Mouse (Mus musculus): ENCODE data around the gene Dchs1. TPM values are rescaled to one million over a fixed set of nuclear protein-coding genes. Genes with fewer than 3 reads are reported as not detected.

The Dchs1 gene
- polyA plus RNA-seq, 1 experiment = 1.0 TPM

GRCm38 (mm10) chr7:105791147-105791546 is 3.7 kb upstream of the Dchs1 start:
- 0 out of 2 replicates have a peak, but pooled peaks cover 2% of the 10 kb centered on the region for H3K4me1 ChIP-seq (ENCODE audit: control insufficient read depth, insufficient read depth, low read length)
- H3K4me3 ChIP-seq (ENCODE audit: insufficient read depth, low read length) = no peak overlapping the region
- TF ChIP-seq CTCF (IDR thresholded peaks at IDR 0.05; ENCODE audit: low read depth, low read length) = no peak
- TF ChIP-seq POLR2A (IDR thresholded peaks at IDR 0.05; ENCODE audit: borderline replicate concordance, low read depth, low read length) = no peak
- H3K27ac ChIP-seq (ENCODE audit: insufficient read depth, low read depth, low read length) = no peak overlapping the region

GRCm38 (mm10) chr7:105786506-105787284 is 759 bp downstream of the Dchs1 start:
- Histone ChIP-seq H3K4me3 (ENCODE audit: insufficient read depth, low read length) (no peak overlapping the region), H3K27ac (ENCODE audit: insufficient read depth, low read depth, low read length) (no peak overlapping the region)

GRCm38 (mm10) chr7:105784556-105784955 is 2.9 kb downstream of the Dchs1 start:
- H3K4me1 ChIP-seq (ENCODE audit: control insufficient read depth, insufficient read depth, low read length) = peaks cover 5% of the 10 kb centered on the region
- no peak for TF ChIP-seq CTCF (IDR thresholded peaks at IDR 0.05; ENCODE audit: low read depth, low read length)
- TF ChIP-seq POLR2A (IDR thresholded peaks at IDR 0.05; ENCODE audit: borderline replicate concordance, low read depth, low read length) = no peak
- no peak overlapping the region for H3K4me3 ChIP-seq (ENCODE audit: insufficient read depth, low read length)
- H3K27ac ChIP-seq (ENCODE audit: insufficient read depth, low read depth, low read length) = no peak overlapping the region

More at GRCm38 (mm10) chr7:105786506-105787284, 759 bp downstream of the Dchs1 start:
- H3K4me1 ChIP-seq (ENCODE audit: control insufficient read depth, insufficient read depth, low read length) = no peaks in the 10 kb centered on the region
- TF ChIP-seq CTCF (IDR thresholded peaks at IDR 0.05; ENCODE audit: low read depth, low read length) (no peak), POLR2A (IDR thresholded peaks at IDR 0.05; ENCODE audit: borderline replicate concordance, low read depth, low read length) (no peak)

- Histone ChIP-seq H3K4me3 (ENCODE audit: insufficient read depth, low read length) (no peak overlapping the region), H3K4me1 (ENCODE audit: control insufficient read depth, insufficient read depth, low read length) (peaks cover 10% of the 10 kb centered on the region), H3K27ac (ENCODE audit: insufficient read depth, low read depth, low read length) (no peak overlapping the region)
- TF ChIP-seq CTCF (IDR thresholded peaks at IDR 0.05; ENCODE audit: low read depth, low read length) = no peak
Observed at GRCm38 (mm10) chr7:105783861-105784260, 3.6 kb downstream of the Dchs1 start.

- peak overlapping the region; percentile 16 for H3K4me3 ChIP-seq (ENCODE audit: insufficient read depth, low read length)
- peaks cover 27% of the 10 kb centered on the region for H3K4me1 ChIP-seq (ENCODE audit: control insufficient read depth, insufficient read depth, low read length)
- peak overlapping the region; percentile 88 for H3K27ac ChIP-seq (ENCODE audit: insufficient read depth, low read depth, low read length)
- TF ChIP-seq POLR2A (IDR thresholded peaks at IDR 0.05; ENCODE audit: borderline replicate concordance, low read depth, low read length) (no peak), CTCF (IDR thresholded peaks at IDR 0.05; ENCODE audit: low read depth, low read length) (no peak)
Observed at GRCm38 (mm10) chr7:105778553-105779265, 8.7 kb downstream of the Dchs1 start.

GRCm38 (mm10) chr7:105777797-105778552 is 9.5 kb downstream of the Dchs1 start:
- TF ChIP-seq POLR2A (IDR thresholded peaks at IDR 0.05; ENCODE audit: borderline replicate concordance, low read depth, low read length) (no peak), CTCF (IDR thresholded peaks at IDR 0.05; ENCODE audit: low read depth, low read length) (no peak)
- Histone ChIP-seq H3K4me3 (ENCODE audit: insufficient read depth, low read length) (peak overlapping the region; percentile 32), H3K4me1 (ENCODE audit: control insufficient read depth, insufficient read depth, low read length) (peaks cover 27% of the 10 kb centered on the region), H3K27ac (ENCODE audit: insufficient read depth, low read depth, low read length) (peak overlapping the region; percentile 88)

- peaks cover 27% of the 10 kb centered on the region for H3K4me1 ChIP-seq (ENCODE audit: control insufficient read depth, insufficient read depth, low read length)
- H3K27ac ChIP-seq (ENCODE audit: insufficient read depth, low read depth, low read length) = peak overlapping the region; percentile 88
- H3K4me3 ChIP-seq (ENCODE audit: insufficient read depth, low read length) = no peak overlapping the region
- TF ChIP-seq POLR2A (IDR thresholded peaks at IDR 0.05; ENCODE audit: borderline replicate concordance, low read depth, low read length) (no peak), CTCF (IDR thresholded peaks at IDR 0.05; ENCODE audit: low read depth, low read length) (no peak)
Observed at GRCm38 (mm10) chr7:105777316-105777715, 10.1 kb downstream of the Dchs1 start.

GRCm38 (mm10) chr7:105776026-105776425 is 11.4 kb downstream of the Dchs1 start:
- Histone ChIP-seq H3K4me1 (ENCODE audit: control insufficient read depth, insufficient read depth, low read length) (peaks cover 30% of the 10 kb centered on the region), H3K4me3 (ENCODE audit: insufficient read depth, low read length) (no peak overlapping the region), H3K27ac (ENCODE audit: insufficient read depth, low read depth, low read length) (no peak overlapping the region)
- TF ChIP-seq POLR2A (IDR thresholded peaks at IDR 0.05; ENCODE audit: borderline replicate concordance, low read depth, low read length) = no peak
- TF ChIP-seq CTCF (IDR thresholded peaks at IDR 0.05; ENCODE audit: low read depth, low read length) = no peak

GRCm38 (mm10) chr7:105774661-105775060 is 12.8 kb downstream of the Dchs1 start:
- peaks cover 31% of the 10 kb centered on the region for H3K4me1 ChIP-seq (ENCODE audit: control insufficient read depth, insufficient read depth, low read length)
- H3K27ac ChIP-seq (ENCODE audit: insufficient read depth, low read depth, low read length) = no peak overlapping the region
- no peak overlapping the region for H3K4me3 ChIP-seq (ENCODE audit: insufficient read depth, low read length)
- no peak for TF ChIP-seq POLR2A (IDR thresholded peaks at IDR 0.05; ENCODE audit: borderline replicate concordance, low read depth, low read length)
- no peak for TF ChIP-seq CTCF (IDR thresholded peaks at IDR 0.05; ENCODE audit: low read depth, low read length)

All from bone marrow macrophage, adult 2 months (primary cell).